Mouse (Mus musculus): ENCODE measurements around the gene Cct5. TPM values are rescaled to one million over a fixed set of nuclear protein-coding genes. Genes with fewer than 3 reads are reported as not detected.
A peak's percentile ranks its signal among the peaks of the same experiment; 100 is the strongest.

Cct5 gene
- 457 and 489 TPM in 2 replicates for polyA plus RNA-seq (2015; fragmentation: Nextera tagmentation; extraction: Ambion mirVana)

DNA sequence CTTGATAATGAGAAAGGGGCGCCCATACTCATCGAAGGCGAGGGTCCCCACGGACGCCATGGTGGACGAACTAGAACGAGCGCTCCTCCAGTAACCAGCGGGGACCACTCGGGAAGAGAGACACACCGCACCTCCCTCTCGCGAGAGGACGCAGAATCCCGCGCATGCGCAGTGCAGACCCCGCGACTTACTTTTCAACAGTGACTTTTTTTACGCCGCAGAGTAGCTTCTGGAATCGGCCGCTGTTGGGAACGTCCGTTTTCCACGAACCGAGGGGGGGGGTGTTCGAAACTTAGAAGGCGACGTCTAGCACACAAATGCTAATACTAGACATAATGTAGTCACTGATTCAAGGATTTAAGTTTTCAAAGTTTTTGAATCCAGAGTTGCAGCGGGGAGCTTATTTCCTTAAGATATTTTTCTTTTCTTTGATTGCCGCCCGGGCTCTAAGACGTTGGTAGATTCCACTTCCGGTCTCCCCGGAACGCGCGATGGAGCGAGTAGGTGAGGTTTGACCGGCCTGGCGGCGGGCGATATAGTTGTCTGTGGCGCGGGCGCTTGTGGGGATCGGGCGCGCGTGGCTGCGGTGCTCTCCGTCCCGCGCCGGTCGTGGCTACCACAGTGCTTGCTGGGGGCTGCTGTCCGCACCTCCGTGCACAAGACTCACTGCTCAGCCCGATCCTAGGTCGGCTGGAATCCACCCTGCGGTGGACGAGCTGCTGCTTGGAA lies at the start of gene Cct5, which contains the start of gene Fam173b:
Gene Cct5, minus strand, starts transcription at position 159 of the 729 bp plus-strand sequence.
Gene Fam173b, plus strand, starts transcription at position 207 of the 729 bp plus-strand sequence.
- H3K4me2 ChIP-seq: peak within 1 kb of the TSS; percentile 67
- H3K9me3 ChIP-seq: no peaks in the 10 kb centered on the region
- peak; percentile 87 for ATAC-seq (ENCODE audit: insufficient read depth, low FRiP score, low read depth)
- peak within 1 kb of the TSS; percentile 82 for H3K4me3 ChIP-seq (replicated peaks)
- under 1% methylated on average over 63 of the region's 63 CpGs for WGBS
- peaks cover 18% of the 10 kb centered on the region for H3K4me1 ChIP-seq
- peak within 1 kb of the TSS; percentile 97 for H3K27ac ChIP-seq
- H3K36me3 ChIP-seq: no peaks in the 10 kb centered on the region
- no peaks in the 10 kb centered on the region for H3K27me3 ChIP-seq (replicated peaks)
- H3K9ac ChIP-seq: peak within 1 kb of the TSS; percentile 90

DNA sequence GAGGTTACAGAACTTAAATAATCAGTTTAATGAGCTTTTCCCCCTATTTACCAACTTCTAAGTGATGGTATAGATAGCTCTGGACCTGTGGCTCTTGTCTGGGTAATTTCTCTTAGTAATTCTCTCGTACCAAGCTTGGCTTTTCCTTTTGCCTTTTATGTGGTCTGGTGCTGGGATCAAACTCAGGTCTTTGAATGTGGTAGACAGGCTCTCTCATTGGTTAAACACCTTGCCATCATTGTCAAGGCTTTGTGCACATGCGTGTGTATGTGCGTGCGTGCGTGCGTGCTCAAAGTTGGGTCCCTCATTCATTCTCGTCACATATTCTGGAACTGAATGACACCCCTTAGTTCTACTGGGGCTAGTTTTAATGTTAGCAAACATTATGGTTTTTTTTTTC lies 49.2 kb upstream of the Cct5 start:
- Histone ChIP-seq H3K4me3 (replicated peaks) (no peak overlapping the region), H3K27me3 (replicated peaks) (no peaks in the 10 kb centered on the region), H3K9me3 (no peaks in the 10 kb centered on the region), H3K27ac (no peak overlapping the region), H3K9ac (no peak overlapping the region), H3K36me3 (no peaks in the 10 kb centered on the region), H3K4me2 (no peak overlapping the region), H3K4me1 (no peaks in the 10 kb centered on the region; the same call in 1 of the 2 replicates)
- no peak for ATAC-seq (ENCODE audit: insufficient read depth, low FRiP score, low read depth)
- 92% methylated on average over 7 of the region's 7 CpGs for WGBS

DNA sequence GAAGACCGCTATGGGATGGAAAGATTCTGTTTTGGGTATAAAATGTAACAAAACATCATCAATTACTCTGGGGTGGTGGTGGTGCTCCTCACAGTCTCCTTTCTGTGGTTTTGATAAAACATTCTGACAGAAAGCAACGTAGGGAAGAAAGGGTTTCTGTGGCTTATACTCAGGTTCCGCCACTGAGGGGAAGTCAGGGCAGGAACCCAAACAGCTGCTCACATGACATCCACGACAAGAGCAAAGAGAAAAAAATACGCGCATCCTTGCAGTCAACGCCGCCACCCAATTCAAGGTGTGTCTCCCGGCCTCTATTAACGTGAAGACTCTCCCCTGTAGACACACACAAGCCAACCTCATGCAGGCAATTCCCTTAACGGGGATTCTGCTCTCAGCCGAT lies 48.1 kb upstream of the Cct5 start:
- Histone ChIP-seq H3K9me3 (no peaks in the 10 kb centered on the region), H3K27me3 (replicated peaks) (no peaks in the 10 kb centered on the region), H3K36me3 (no peaks in the 10 kb centered on the region), H3K27ac (no peak overlapping the region), H3K4me3 (replicated peaks) (no peak overlapping the region), H3K4me2 (no peak overlapping the region), H3K4me1 (no peaks in the 10 kb centered on the region; the same call in 1 of the 2 replicates), H3K9ac (no peak overlapping the region)
- 90% methylated on average over 12 of the region's 12 CpGs for WGBS
- ATAC-seq (ENCODE audit: insufficient read depth, low FRiP score, low read depth): no peak

GRCm38 (mm10) chr15:31647851-31648569 lies 46.4 kb upstream of the Cct5 start:
- ATAC-seq (ENCODE audit: insufficient read depth, low FRiP score, low read depth): no peak
- Histone ChIP-seq H3K4me1 (no peaks in the 10 kb centered on the region; the same call in 1 of the 2 replicates), H3K9ac (no peak overlapping the region), H3K4me2 (no peak overlapping the region), H3K36me3 (no peaks in the 10 kb centered on the region), H3K27ac (0 out of 2 replicates have a peak overlapping the region, but pooled peaks have one; percentile 13), H3K4me3 (replicated peaks) (no peak overlapping the region), H3K27me3 (replicated peaks) (no peaks in the 10 kb centered on the region), H3K9me3 (no peaks in the 10 kb centered on the region)
- WGBS: 54% methylated on average over 8 of the region's 8 CpGs

DNA sequence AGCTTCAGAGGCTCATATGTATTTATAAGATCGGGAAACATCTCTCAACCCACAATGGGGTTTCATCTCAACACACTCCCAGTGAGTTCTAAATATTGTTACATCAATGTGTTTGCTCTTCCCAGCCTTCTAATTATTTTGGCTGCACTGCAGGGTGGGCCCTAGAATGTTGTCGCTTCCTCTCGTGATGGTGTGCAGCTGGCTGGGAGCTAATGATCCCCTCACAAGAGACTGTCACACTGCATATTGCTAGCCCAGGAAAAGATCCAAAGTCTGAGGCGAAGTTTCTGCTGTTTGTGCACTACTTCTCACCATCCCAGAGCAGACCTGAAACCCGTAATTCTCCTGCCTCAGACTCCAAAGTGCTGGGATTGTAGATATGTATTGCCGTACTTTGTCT lies 45.6 kb upstream of the Cct5 start:
- WGBS: 69% methylated on average over 6 of the region's 6 CpGs
- Histone ChIP-seq H3K9me3 (no peaks in the 10 kb centered on the region), H3K27ac (no peak overlapping the region), H3K4me2 (no peak overlapping the region), H3K4me3 (replicated peaks) (no peak overlapping the region), H3K36me3 (no peaks in the 10 kb centered on the region), H3K9ac (no peak overlapping the region), H3K4me1 (no peaks in the 10 kb centered on the region; the same call in 1 of the 2 replicates), H3K27me3 (replicated peaks) (no peaks in the 10 kb centered on the region)
- no peak for ATAC-seq (ENCODE audit: insufficient read depth, low FRiP score, low read depth)

DNA sequence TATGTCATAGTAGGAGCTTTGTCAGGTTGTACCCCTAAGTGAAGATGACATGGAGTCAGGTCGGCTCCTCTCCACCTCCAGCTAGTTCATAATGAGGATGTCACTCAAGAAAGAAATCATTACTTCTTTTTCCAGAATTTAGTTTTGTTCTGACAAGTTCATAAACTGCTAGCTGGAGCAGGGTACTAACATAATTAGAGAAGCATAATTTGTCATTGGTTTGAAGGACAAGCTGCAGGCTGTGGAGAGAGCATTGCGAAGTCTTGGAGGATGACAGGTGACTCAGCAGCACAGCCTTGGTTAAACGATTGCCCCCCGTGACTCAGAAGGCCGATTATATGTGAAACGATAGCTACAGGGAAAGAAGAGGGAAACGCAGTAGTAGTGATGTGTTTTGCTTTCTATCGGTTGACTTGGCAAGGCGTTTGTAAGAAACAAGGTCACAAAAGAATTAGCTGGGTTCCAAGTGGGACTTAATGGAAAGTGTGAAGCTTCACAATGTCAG lies 34.5 kb upstream of the Cct5 start:
- Histone ChIP-seq H3K9ac (no peak overlapping the region), H3K4me3 (replicated peaks) (no peak overlapping the region), H3K9me3 (no peaks in the 10 kb centered on the region), H3K36me3 (no peaks in the 10 kb centered on the region), H3K4me1 (no peaks in the 10 kb centered on the region), H3K27ac (no peak overlapping the region), H3K4me2 (no peak overlapping the region), H3K27me3 (replicated peaks) (no peaks in the 10 kb centered on the region)
- ATAC-seq (ENCODE audit: insufficient read depth, low FRiP score, low read depth): no peak
- 76% methylated on average over 9 of the region's 9 CpGs for WGBS

DNA sequence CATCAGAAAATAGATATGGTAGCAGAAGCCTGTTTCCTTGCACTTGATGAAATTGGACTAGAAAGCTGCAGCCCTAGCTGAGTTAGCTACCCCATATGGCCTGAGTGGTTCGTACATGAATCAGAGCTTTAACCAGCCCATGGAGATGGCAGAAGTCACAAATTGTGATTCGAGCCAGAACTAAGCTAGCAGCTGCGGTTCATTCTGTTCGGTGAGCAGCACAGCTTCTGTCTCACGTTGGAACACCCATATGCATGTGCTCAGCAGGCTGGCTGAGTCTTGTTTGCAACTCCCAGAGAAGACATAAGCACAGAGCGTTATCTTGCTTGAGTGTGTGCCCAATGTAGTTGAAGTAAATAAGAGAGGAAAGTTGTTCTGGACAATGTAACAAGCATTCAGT lies 33.0 kb upstream of the Cct5 start:
- H3K4me1 ChIP-seq: no peaks in the 10 kb centered on the region
- H3K36me3 ChIP-seq: no peaks in the 10 kb centered on the region
- WGBS: 76% methylated on average over 6 of the region's 6 CpGs
- H3K27me3 ChIP-seq (replicated peaks): no peaks in the 10 kb centered on the region
- H3K27ac ChIP-seq: no peak overlapping the region
- H3K4me3 ChIP-seq (replicated peaks): no peak overlapping the region
- H3K4me2 ChIP-seq: no peak overlapping the region
- H3K9ac ChIP-seq: no peak overlapping the region
- no peak for ATAC-seq (ENCODE audit: insufficient read depth, low FRiP score, low read depth)
- no peaks in the 10 kb centered on the region for H3K9me3 ChIP-seq

- Histone ChIP-seq H3K36me3 (no peaks in the 10 kb centered on the region), H3K4me2 (no peak overlapping the region), H3K9me3 (no peaks in the 10 kb centered on the region), H3K27ac (no peak overlapping the region), H3K4me3 (replicated peaks) (no peak overlapping the region), H3K9ac (no peak overlapping the region), H3K27me3 (replicated peaks) (no peaks in the 10 kb centered on the region), H3K4me1 (0 out of 2 replicates have a peak, but pooled peaks cover 3% of the 10 kb centered on the region)
- WGBS: 83% methylated on average over 4 of the region's 4 CpGs
- no peak for ATAC-seq (ENCODE audit: insufficient read depth, low FRiP score, low read depth)
Measured at GRCm38 (mm10) chr15:31632478-31632877, 30.9 kb upstream of the Cct5 start.

DNA sequence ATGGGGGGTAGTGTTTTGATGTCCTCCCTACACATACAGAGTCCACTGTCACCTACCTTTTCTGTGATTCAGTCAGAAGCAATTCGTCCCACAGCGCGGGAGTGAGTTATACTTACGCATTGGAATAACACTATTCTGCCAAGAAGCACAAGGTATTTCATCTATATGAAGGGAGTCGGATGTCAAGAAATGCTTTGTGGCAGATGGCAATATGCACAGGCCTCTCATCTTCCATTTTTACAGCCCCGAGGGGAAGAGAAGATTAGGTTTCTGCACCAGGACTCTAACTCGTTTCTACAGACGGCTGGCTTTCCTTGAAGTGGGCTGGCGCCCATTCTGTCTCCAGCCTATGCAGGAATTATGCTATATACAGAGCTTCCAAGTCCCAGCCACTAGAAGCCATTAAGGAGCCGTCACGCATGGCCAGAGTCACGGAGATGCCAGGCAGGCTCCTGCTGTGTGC lies 29.8 kb upstream of the Cct5 start:
- Histone ChIP-seq H3K4me1 (0 out of 2 replicates have a peak, but pooled peaks cover 3% of the 10 kb centered on the region), H3K4me3 (replicated peaks) (no peak overlapping the region), H3K27ac (no peak overlapping the region), H3K9ac (no peak overlapping the region), H3K36me3 (no peaks in the 10 kb centered on the region), H3K27me3 (replicated peaks) (no peaks in the 10 kb centered on the region), H3K4me2 (no peak overlapping the region), H3K9me3 (no peaks in the 10 kb centered on the region)
- WGBS: 84% methylated on average over 12 of the region's 12 CpGs
- ATAC-seq (ENCODE audit: insufficient read depth, low FRiP score, low read depth): no peak

- Histone ChIP-seq H3K9me3 (no peaks in the 10 kb centered on the region), H3K27me3 (replicated peaks) (no peaks in the 10 kb centered on the region), H3K27ac (no peak overlapping the region), H3K9ac (no peak overlapping the region), H3K4me1 (0 out of 2 replicates have a peak, but pooled peaks cover 3% of the 10 kb centered on the region), H3K4me3 (replicated peaks) (no peak overlapping the region), H3K36me3 (no peaks in the 10 kb centered on the region), H3K4me2 (no peak overlapping the region)
- no peak for ATAC-seq (ENCODE audit: insufficient read depth, low FRiP score, low read depth)
- WGBS: 87% methylated on average over 3 of the region's 3 CpGs
Measured at GRCm38 (mm10) chr15:31629556-31629955, 28.0 kb upstream of the Cct5 start.

DNA sequence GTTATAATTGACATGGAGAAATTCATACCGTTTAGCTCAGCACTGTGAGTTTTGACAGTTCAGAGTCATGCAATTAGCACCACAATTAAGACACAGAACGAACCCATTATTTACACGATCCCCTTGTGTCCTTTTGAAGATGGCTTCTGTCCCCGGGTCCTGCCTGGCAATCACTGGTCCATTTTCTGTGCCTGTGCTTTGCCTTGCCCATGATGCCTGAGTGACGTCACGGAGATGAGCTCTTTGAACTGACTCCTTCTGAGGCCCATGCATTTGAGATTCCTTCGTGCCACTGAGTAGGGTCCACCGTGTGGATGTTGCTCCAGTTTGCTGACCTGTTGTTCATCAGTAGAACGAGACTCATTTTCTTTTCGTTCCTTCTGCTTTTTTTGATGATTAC lies 26.6 kb upstream of the Cct5 start:
- H3K9me3 ChIP-seq: no peaks in the 10 kb centered on the region
- H3K27me3 ChIP-seq (replicated peaks): no peaks in the 10 kb centered on the region
- no peak overlapping the region for H3K27ac ChIP-seq
- no peak for ATAC-seq (ENCODE audit: insufficient read depth, low FRiP score, low read depth)
- 0 out of 2 replicates have a peak, but pooled peaks cover 3% of the 10 kb centered on the region for H3K4me1 ChIP-seq
- H3K4me3 ChIP-seq (replicated peaks): no peak overlapping the region
- no peaks in the 10 kb centered on the region for H3K36me3 ChIP-seq
- WGBS: 73% methylated on average over 10 of the region's 10 CpGs
- H3K4me2 ChIP-seq: no peak overlapping the region
- H3K9ac ChIP-seq: no peak overlapping the region

All from stomach, embryonic 15.5 days (tissue).